ENCODE assay signal across 8 mouse cellular contexts in genomic region chr8:54509221-54509721, GRCm38 (mm10). TPM values are rescaled to one million over a fixed set of nuclear protein-coding genes. Genes with fewer than 3 reads are reported as not detected.
DNase-seq lines count a peak whose midpoint lies in the region; ATAC-seq and TF ChIP-seq lines count a peak whose summit lies in the region.

No protein-coding gene starts in this region.

- no peaks in the 10 kb centered on the region for H3K9me3 ChIP-seq in forebrain, postnatal 0 days (ENCODE audit: low read length)
- H3K9me3 ChIP-seq in kidney, embryonic 16.5 days (ENCODE audit: low read length): no peaks in the 10 kb centered on the region

- DNase-seq in WW6 (ENCODE audit: low read depth, low spot score) (peak; percentile 36), liver (peak; percentile 20)
- DNase-seq in forebrain, postnatal 0 days: peak; percentile 87
- DNase-seq in retina, embryonic 14.5 days (ENCODE audit: low spot score): peak; percentile 61
- DNase-seq in spleen, postnatal 10 days (ENCODE audit: low spot score in 2 of 2): no peak
- no peak for DNase-seq in spleen, adult 18-20 months

- peak overlapping the region; percentile 43 for H3K4me3 ChIP-seq in forebrain, postnatal 0 days (ENCODE audit: low read depth, low read length)
- peak overlapping the region; percentile 33 for H3K4me3 ChIP-seq in kidney, embryonic 16.5 days (ENCODE audit: low read length)

- peak; percentile 53 for ATAC-seq in CD4-positive, CD25-positive, alpha-beta regulatory T cell, adult 4 months
- peak; percentile 92 for ATAC-seq in forebrain, postnatal 0 days
- ATAC-seq in kidney, embryonic 16.5 days (ENCODE audit: low FRiP score, low TSS enrichment): peak; percentile 82

- peak; percentile 69 for TF ChIP-seq CTCF in forebrain, postnatal 0 days (IDR thresholded peaks at IDR 0.05; ENCODE audit: low read depth)

- H3K36me3 ChIP-seq in forebrain, postnatal 0 days (ENCODE audit: insufficient read depth): no peaks in the 10 kb centered on the region
- H3K36me3 ChIP-seq in kidney, embryonic 16.5 days (ENCODE audit: insufficient read depth, low read length): no peaks in the 10 kb centered on the region

- peak overlapping the region; percentile 61 for H3K4me2 ChIP-seq in forebrain, postnatal 0 days (ENCODE audit: low read depth)
- H3K4me2 ChIP-seq in kidney, embryonic 16.5 days (replicated peaks; ENCODE audit: low read depth, low read length): peak overlapping the region; percentile 56

- H3K27ac ChIP-seq in forebrain, postnatal 0 days (ENCODE audit: low read depth, low read length): peak overlapping the region; percentile 84
- H3K27ac ChIP-seq in kidney, embryonic 16.5 days (ENCODE audit: low read length): no peak overlapping the region

- no peaks in the 10 kb centered on the region for H3K27me3 ChIP-seq in forebrain, postnatal 0 days (ENCODE audit: insufficient read depth, low read length)
- no peaks in the 10 kb centered on the region for H3K27me3 ChIP-seq in kidney, embryonic 16.5 days (ENCODE audit: insufficient read depth, low read length)

- WGBS in forebrain, postnatal 0 days: 2% methylated on average over 10 of the region's 10 CpGs
- WGBS in kidney, embryonic 16.5 days: 5% methylated on average over 10 of the region's 10 CpGs

- H3K4me1 ChIP-seq in forebrain, postnatal 0 days (ENCODE audit: insufficient read depth): no peaks in the 10 kb centered on the region
- H3K4me1 ChIP-seq in kidney, embryonic 16.5 days (ENCODE audit: insufficient read depth, low read length): peaks cover 10% of the 10 kb centered on the region; the same call in 1 of the 2 replicates

- peak overlapping the region; percentile 69 for H3K9ac ChIP-seq in forebrain, postnatal 0 days
- H3K9ac ChIP-seq in kidney, embryonic 16.5 days (replicated peaks; ENCODE audit: low read length): peak overlapping the region; percentile 44; the same call in 1 of the 2 replicates

RNA-seq across cellular contexts. Expression of gene Asb5, which starts 20.1 kb away (rescaled TPM):
- not detected for polyA plus RNA-seq in CD4-positive, CD25-positive, alpha-beta regulatory T cell, adult 4 months (2017; shearing (Covaris generic))
- 1.8 and 2.2 TPM in 2 replicates for total RNA-seq in forebrain, postnatal 0 days (2014; rRNA removed)
- 8.4 and 10.2 TPM in 2 replicates for polyA plus RNA-seq in forebrain, postnatal 0 days (2015; fragmentation: Nextera tagmentation; extraction: Ambion mirVana)
- 6.6 and 6.8 TPM in 2 replicates for polyA plus RNA-seq in kidney, embryonic 16.5 days (2015; fragmentation: Nextera tagmentation; extraction: Ambion mirVana)

RNA-seq across cellular contexts. Expression of gene Spcs3, which starts 20.5 kb away (rescaled TPM):
- 100 to 1,000 TPM; 114 to 129 TPM for polyA plus RNA-seq in CD4-positive, CD25-positive, alpha-beta regulatory T cell, adult 4 months (2017; shearing (Covaris generic))
- total RNA-seq in forebrain, postnatal 0 days (2014; rRNA removed): 39.4 and 48.5 TPM in 2 replicates
- 29.9 and 39.3 TPM in 2 replicates for polyA plus RNA-seq in forebrain, postnatal 0 days (2015; fragmentation: Nextera tagmentation; extraction: Ambion mirVana)
- polyA plus RNA-seq in kidney, embryonic 16.5 days (2015; fragmentation: Nextera tagmentation; extraction: Ambion mirVana): 98.0 and 99.3 TPM in 2 replicates

Comparison
In these comparisons a context has a peak if more than half of its experiments do, and no peak if none do; other contexts are left out.
1. DNase-seq: peak in WW6 (single experiment), forebrain, postnatal 0 days (single experiment), liver (single experiment) and retina, embryonic 14.5 days (single experiment); none in spleen, postnatal 10 days (0 of 2) and spleen, adult 18-20 months (0 of 2).
2. Peak in every context shown above with its lines, with median percentiles within 50 percentile points of each other: ATAC-seq.